Mouse (Mus musculus) kidney, adult 2 months (tissue): ENCODE data around the gene Olfr796.

Experiments
- CTCF ChIP-seq: fragments of 200-500 bp; conservative IDR thresholded peaks from 2 replicates; pipeline ENCODE4 v1.5.1; 2011; ENCODE audit warnings: low read depth, mild to moderate bottlenecking, control low read depth, low read length, moderate library complexity, mixed read lengths; ENCODE audit not compliant: insufficient read depth, insufficient read length
- POLR2A ChIP-seq: fragments of 200-500 bp; IDR thresholded peaks from one replicate; pipeline ENCODE4 v1.6.1; 2011; ENCODE audit warnings: low read depth, low read length, control low read depth

DNA sequence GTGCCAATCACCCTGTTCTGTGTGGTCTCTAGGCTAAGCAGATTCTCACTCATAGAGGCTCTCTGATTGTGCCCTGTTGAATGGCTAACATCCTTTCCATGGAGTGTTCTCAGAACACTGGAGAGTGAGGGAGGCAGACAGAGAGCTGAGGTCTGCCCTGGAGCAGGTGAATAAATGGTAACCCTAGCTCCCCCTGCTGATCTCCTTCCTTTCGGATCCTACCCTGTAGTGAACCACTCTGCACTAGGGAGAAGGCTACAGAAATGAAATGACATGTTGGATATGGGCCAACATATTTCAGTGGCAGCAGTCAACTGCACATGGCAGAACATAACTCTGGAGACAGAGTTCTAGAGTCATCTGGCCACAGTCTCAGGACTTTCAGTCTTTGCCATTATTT, 9.4 kb upstream of the Olfr796 start:
- TF ChIP-seq CTCF (no peak), POLR2A (no peak)
